Mouse (Mus musculus): Measurements from ENCODE around the gene Vmn2r26.
"Not testable (repeated sequence)": the region's sequence is repeated elsewhere in the genome, so short reads cannot be mapped to it uniquely, and the experiment has no call there.

Gene Vmn2r26

DNA sequence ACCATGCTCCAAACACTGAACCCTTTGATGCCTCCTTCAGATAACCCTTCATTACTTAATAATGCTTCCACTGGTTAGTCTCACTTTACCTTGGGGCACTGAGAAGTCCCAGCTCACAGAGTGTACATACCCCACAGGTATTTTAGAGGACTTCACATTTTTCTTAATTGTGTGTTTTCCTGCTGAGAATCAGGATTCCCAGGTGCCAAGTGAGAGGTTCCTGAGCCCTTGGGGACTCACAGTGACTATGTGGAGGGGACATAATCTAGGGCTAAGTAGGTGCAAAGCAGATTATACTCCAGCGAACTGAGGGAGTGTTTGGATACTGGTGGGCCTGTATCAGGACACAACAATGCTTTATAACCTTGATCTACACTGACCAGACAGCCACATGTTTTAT is at the start of gene Vmn2r26:
TSS of gene Vmn2r26 (plus strand) at position 301 of the 400 bp plus-strand sequence.
- DNase-seq, result not testable (repeated sequence)

GRCm38 (mm10) chr6:124020841-124021240 is 3.5 kb upstream of the Vmn2r26 start:
- DNase-seq, result no peak

GRCm38 (mm10) chr6:124048388-124048787 is 24.0 kb downstream of the Vmn2r26 start:
- DNase-seq, result no peak

DNA sequence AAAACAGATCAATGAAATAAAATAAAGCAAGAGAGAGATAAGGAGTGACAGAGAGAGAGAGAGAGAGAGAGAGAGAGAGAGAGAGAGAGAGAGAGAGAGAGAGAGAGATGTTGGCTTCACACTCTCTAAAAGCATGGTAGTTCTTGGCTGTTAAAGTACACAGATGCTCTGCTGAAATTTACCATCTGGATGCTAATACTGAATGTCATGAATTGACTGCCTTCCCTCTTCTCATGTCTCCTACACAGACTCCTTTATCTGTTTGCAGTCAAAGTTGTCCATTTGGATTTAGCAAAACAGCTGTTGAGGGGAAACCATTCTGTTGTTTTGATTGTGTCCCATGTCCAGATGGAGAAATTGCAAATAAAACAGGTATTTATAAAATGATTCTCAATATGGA is 29.2 kb downstream of the Vmn2r26 start:
- DNase-seq, result not testable (repeated sequence)

- DNase-seq, result no peak
These were observed 78.0 kb downstream of the Vmn2r26 start for GRCm38 (mm10) chr6:124102334-124102733.

Data from kidney, postnatal 4 days (tissue).